ENCODE assay signal across 7 mouse cellular contexts in genomic region chr17:27152976-27153723, GRCm38 (mm10). TPM values are rescaled to one million over a fixed set of nuclear protein-coding genes. Genes with fewer than 3 reads are reported as not detected.
DNase-seq lines count a peak whose midpoint lies in the region; ATAC-seq and TF ChIP-seq lines count a peak whose summit lies in the region.

No protein-coding gene starts in this region.

- no peaks in the 10 kb centered on the region for H3K9me3 ChIP-seq in erythroblast, embryonic 14.5 days (ENCODE audit: control insufficient read depth, low read length)

- H3K4me1 ChIP-seq in bone marrow, adult 2 months (ENCODE audit: control insufficient read depth, insufficient read depth, low read length) = peaks cover 4% of the 10 kb centered on the region
- peaks cover 75% of the 10 kb centered on the region for H3K4me1 ChIP-seq in erythroblast, embryonic 14.5 days (ENCODE audit: control insufficient read depth)

- H3K27me3 ChIP-seq in erythroblast, embryonic 14.5 days (ENCODE audit: control insufficient read depth) = no peaks in the 10 kb centered on the region

- no peak overlapping the region for H3K4me3 ChIP-seq in layer of hippocampus, adult 2 months
- H3K4me3 ChIP-seq in bone marrow, adult 2 months (replicated peaks; ENCODE audit: control insufficient read depth, low read depth, low read length) = no peak overlapping the region
- H3K4me3 ChIP-seq in erythroblast, embryonic 14.5 days (replicated peaks) = peak overlapping the region; percentile 10

- no peak for TF ChIP-seq POLR2A in bone marrow, adult 2 months (IDR thresholded peaks at IDR 0.05; ENCODE audit: borderline replicate concordance, control insufficient read depth, low read depth, low read length)

- 52% methylated on average over 8 of the region's 8 CpGs for WGBS in bone marrow, adult 2 months

- intact Hi-C loops in left cerebral cortex, postnatal 4 days (cut with DNase I) = no loop called here

- no peak for TF ChIP-seq CTCF in layer of hippocampus, adult 2 months (conservative IDR thresholded peaks at IDR 0.05)
- no peak for TF ChIP-seq CTCF in bone marrow, adult 2 months (IDR thresholded peaks at IDR 0.05; ENCODE audit: control insufficient read depth, insufficient read depth, low read length)

- no peak for DNase-seq in layer of hippocampus, adult 2 months (ENCODE audit: low spot score in 2 of 2)
- DNase-seq in layer of hippocampus, adult 8-10 months (ENCODE audit: low spot score in 2 of 2) = no peak
- DNase-seq in kidney, adult 11 months = no peak
- no peak for DNase-seq in left cerebral cortex, postnatal 4 days

- ATAC-seq in megakaryocyte, adult 5-6 weeks (ENCODE audit: poor library complexity, severe bottlenecking) = peak; percentile 43

- H3K27ac ChIP-seq in layer of hippocampus, adult 2 months = peak overlapping the region; percentile 82; the same call in 1 of the 2 replicates
- H3K27ac ChIP-seq in bone marrow, adult 2 months (ENCODE audit: control insufficient read depth, insufficient read depth, low read depth, low read length, poor library complexity) = peak overlapping the region; percentile 76

- H3K36me3 ChIP-seq in erythroblast, embryonic 14.5 days (ENCODE audit: control insufficient read depth) = no peaks in the 10 kb centered on the region

RNA-seq across cellular contexts. Expression of gene Ip6k3, which starts 14.4 kb away (rescaled TPM):
- under 1 TPM; 0.15 to 0.20 TPM for total RNA-seq in layer of hippocampus, adult 2 months (2021)
- total RNA-seq in layer of hippocampus, adult 8-10 months (2022) = 1 to 10 TPM in 2 of 4 experiments, under 1 TPM in 2; 0.27 to 3.7 (median 2.0) TPM
- not detected in 2 replicates for polyA plus RNA-seq in bone marrow, adult 2 months (2011; ENCODE audit: insufficient read depth, insufficient read length, low replicate concordance, missing spikeins)
- 0.03 TPM in 1 of 2 replicates, not detected in the other for polyA plus RNA-seq in erythroblast, embryonic 14.5 days (2012)
- 0.91 and 1.6 TPM in 2 replicates for total RNA-seq in megakaryocyte, adult 5-6 weeks (2015)
- 0.77 and 1.3 TPM in 2 replicates for total RNA-seq in megakaryocyte, adult 5-6 weeks (2017)
- total RNA-seq in left cerebral cortex, postnatal 4 days (2021) = not detected

RNA-seq across cellular contexts. Expression of gene Uqcc2, which starts 19.4 kb away (rescaled TPM):
- total RNA-seq in layer of hippocampus, adult 2 months (2021) = 100 to 1,000 TPM; 182 to 220 TPM
- total RNA-seq in layer of hippocampus, adult 8-10 months (2022) = 100 to 1,000 TPM; 185 to 220 (median 203) TPM
- 53.9 and 105 TPM in 2 replicates for polyA plus RNA-seq in bone marrow, adult 2 months (2011; ENCODE audit: insufficient read depth, insufficient read length, low replicate concordance, missing spikeins)
- polyA plus RNA-seq in erythroblast, embryonic 14.5 days (2012) = 24.0 and 25.9 TPM in 2 replicates
- 92.0 and 94.4 TPM in 2 replicates for total RNA-seq in megakaryocyte, adult 5-6 weeks (2015)
- total RNA-seq in megakaryocyte, adult 5-6 weeks (2017) = 88.7 and 110 TPM in 2 replicates
- 100 to 1,000 TPM; 170 to 186 TPM for total RNA-seq in left cerebral cortex, postnatal 4 days (2021)

RNA-seq across cellular contexts. Expression of gene Lemd2, which starts 51.1 kb away (rescaled TPM):
- total RNA-seq in layer of hippocampus, adult 2 months (2021) = 10 to 100 TPM; 44.6 to 44.7 TPM
- 10 to 100 TPM; 41.9 to 48.4 (median 43.0) TPM for total RNA-seq in layer of hippocampus, adult 8-10 months (2022)
- polyA plus RNA-seq in bone marrow, adult 2 months (2011; ENCODE audit: insufficient read depth, insufficient read length, low replicate concordance, missing spikeins) = 31.2 and 46.3 TPM in 2 replicates
- 6.5 and 8.0 TPM in 2 replicates for polyA plus RNA-seq in erythroblast, embryonic 14.5 days (2012)
- 16.2 and 19.9 TPM in 2 replicates for total RNA-seq in megakaryocyte, adult 5-6 weeks (2015)
- total RNA-seq in megakaryocyte, adult 5-6 weeks (2017) = 18.2 and 29.8 TPM in 2 replicates
- 10 to 100 TPM; 64.7 to 67.8 TPM for total RNA-seq in left cerebral cortex, postnatal 4 days (2021)
